Mouse (Mus musculus): ENCODE data around the gene Rnf38. TPM values are rescaled to one million over a fixed set of nuclear protein-coding genes. Genes with fewer than 3 reads are reported as not detected.

The Rnf38 gene
- polyA plus RNA-seq, 1 experiment: 293 TPM

DNA sequence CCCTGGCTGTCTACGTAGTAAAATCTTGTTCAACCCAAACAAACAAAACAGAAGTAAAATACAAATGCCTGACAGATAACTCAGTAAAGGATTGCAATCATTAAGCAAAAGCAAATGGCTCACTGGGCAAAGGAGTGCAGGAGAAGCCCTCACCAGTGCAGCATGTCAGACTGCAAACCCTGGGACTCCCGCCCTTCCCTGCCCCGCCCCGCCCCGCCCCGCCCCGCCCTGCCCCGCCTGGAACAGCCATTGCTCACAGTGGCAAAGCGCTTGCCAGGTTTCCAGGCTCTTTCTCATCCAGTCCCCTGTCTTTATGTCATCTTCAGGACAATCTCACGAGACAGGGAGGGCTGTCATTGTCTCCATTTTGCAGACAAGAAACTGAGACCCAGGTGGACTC lies 16.1 kb upstream of the Rnf38 start:
- DNase-seq (ENCODE audit: low read depth): peak; percentile 27
- no peak for TF ChIP-seq POLR2A (IDR thresholded peaks at IDR 0.05; ENCODE audit: borderline replicate concordance, extremely low read depth, insufficient read depth, insufficient read length, poor library complexity, severe bottlenecking)
- no peak for TF ChIP-seq CTCF (IDR thresholded peaks at IDR 0.05; ENCODE audit: borderline replicate concordance, extremely low read depth, insufficient read depth, insufficient read length)

GRCm38 (mm10) chr4:44247051-44247939 lies 13.7 kb upstream of the Rnf38 start:
- no peak for TF ChIP-seq POLR2A (IDR thresholded peaks at IDR 0.05; ENCODE audit: borderline replicate concordance, extremely low read depth, insufficient read depth, insufficient read length, poor library complexity, severe bottlenecking)
- TF ChIP-seq CTCF (IDR thresholded peaks at IDR 0.05; ENCODE audit: borderline replicate concordance, extremely low read depth, insufficient read depth, insufficient read length): no peak
- peak; percentile 96 for DNase-seq (ENCODE audit: low read depth)

GRCm38 (mm10) chr4:44246285-44246684 lies 12.7 kb upstream of the Rnf38 start:
- TF ChIP-seq POLR2A (IDR thresholded peaks at IDR 0.05; ENCODE audit: borderline replicate concordance, extremely low read depth, insufficient read depth, insufficient read length, poor library complexity, severe bottlenecking) (no peak), CTCF (IDR thresholded peaks at IDR 0.05; ENCODE audit: borderline replicate concordance, extremely low read depth, insufficient read depth, insufficient read length) (no peak)
- DNase-seq (ENCODE audit: low read depth): no peak

GRCm38 (mm10) chr4:44241638-44242037 lies 8.0 kb upstream of the Rnf38 start:
- no peak for TF ChIP-seq CTCF (IDR thresholded peaks at IDR 0.05; ENCODE audit: borderline replicate concordance, extremely low read depth, insufficient read depth, insufficient read length)
- TF ChIP-seq POLR2A (IDR thresholded peaks at IDR 0.05; ENCODE audit: borderline replicate concordance, extremely low read depth, insufficient read depth, insufficient read length, poor library complexity, severe bottlenecking): no peak
- DNase-seq (ENCODE audit: low read depth): no peak

- DNase-seq (ENCODE audit: low read depth): no peak
- TF ChIP-seq CTCF (IDR thresholded peaks at IDR 0.05; ENCODE audit: borderline replicate concordance, extremely low read depth, insufficient read depth, insufficient read length) (no peak), POLR2A (IDR thresholded peaks at IDR 0.05; ENCODE audit: borderline replicate concordance, extremely low read depth, insufficient read depth, insufficient read length, poor library complexity, severe bottlenecking) (no peak)
Measured at GRCm38 (mm10) chr4:44235946-44236345, 2.4 kb upstream of the Rnf38 start.

DNA sequence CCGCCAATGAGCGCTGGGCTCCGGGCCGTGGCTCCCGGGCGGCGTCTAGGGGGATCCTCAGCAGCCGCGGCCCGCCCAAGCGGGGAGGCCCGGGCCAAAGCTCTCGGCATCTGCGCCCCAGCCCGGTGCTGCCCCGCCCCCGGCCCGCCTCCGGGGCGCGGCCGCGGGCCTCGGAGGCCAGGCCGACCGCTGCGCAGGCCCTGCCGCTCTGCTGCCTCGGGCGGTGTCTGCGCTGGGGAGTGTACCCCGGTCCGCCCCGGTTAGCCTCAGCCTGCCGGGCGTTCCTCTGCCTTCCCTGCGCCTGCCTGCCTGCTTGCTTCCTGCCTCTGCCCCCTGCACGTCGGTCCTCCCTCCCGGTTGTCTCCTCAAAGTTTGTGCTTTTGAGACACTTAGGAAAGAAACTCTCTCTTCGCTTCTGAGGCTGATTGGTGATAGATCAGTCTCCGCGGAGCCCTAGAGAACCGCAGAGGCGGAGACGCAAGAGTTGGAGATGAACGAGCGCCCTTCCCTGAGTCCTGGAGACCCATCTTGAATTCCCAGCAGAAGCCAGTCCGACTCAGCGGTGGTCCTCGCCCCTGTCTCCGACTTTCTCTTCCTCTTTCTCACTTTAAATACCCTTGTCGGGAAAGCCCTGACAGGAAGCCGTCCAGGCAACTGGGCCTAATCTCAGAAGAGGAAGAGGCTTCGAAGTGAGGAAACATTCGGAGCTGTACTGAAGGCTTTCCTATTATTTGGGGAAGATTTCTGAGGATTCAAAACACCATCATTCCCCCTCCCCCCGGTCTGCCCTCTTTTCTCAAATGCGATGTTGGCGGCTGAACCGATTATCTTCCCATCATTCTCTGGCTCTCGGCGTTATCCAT lies 646 bp upstream of the Rnf38 start:
- DNase-seq (ENCODE audit: low read depth): peak; percentile 93
- TF ChIP-seq POLR2A (IDR thresholded peaks at IDR 0.05; ENCODE audit: borderline replicate concordance, extremely low read depth, insufficient read depth, insufficient read length, poor library complexity, severe bottlenecking) (peak; percentile 71), CTCF (IDR thresholded peaks at IDR 0.05; ENCODE audit: borderline replicate concordance, extremely low read depth, insufficient read depth, insufficient read length) (no peak)

DNA sequence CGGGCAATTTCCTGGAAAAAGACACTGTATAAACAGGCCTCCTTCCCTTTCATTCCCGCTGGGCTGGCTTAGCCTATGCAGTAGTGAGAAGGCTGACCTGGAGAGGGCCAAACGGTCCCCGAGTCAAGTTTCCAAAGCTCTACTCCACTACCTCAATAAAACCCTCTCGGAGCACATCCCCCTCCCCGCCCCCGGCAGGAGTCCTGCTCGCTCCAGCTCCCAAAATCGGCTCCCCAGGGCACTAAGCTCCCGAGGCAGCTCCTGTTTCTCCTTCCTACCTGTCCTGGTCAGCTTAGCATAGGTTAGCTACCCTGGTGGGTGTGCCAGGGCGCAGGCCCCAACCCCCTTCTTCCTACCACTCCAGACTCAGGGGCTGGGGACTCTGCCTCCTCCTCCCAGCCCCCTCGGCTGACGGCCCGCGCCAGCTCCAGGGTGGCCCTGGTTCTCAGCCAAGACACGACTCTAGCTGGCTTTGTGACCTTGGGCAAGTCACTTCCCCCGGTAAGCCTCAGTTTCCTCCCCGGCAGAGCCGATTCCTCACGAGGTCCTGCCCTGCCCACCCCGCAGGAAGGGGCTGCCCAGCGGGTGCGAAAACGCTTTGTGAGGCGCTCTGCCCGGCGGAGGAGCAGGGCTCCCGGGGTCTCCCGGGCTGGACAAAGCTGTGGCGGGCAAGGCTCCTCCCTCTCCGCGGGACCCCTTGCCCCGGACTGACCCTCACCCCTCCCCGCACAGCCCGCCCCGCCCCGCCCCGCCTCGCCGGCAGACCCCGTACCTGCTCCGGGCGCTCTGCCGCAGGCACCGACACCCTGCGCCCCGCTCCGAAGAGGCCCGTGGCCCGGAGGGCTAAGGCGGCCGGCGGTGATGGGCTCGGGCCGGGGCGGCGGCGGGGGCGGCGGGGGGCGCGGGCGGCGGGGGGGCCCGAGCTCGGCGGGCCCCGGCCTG lies 547 bp downstream of the Rnf38 start:
- no peak; the same call in 1 of the 2 replicates for TF ChIP-seq CTCF (IDR thresholded peaks at IDR 0.05; ENCODE audit: borderline replicate concordance, extremely low read depth, insufficient read depth, insufficient read length)
- no peak for TF ChIP-seq POLR2A (IDR thresholded peaks at IDR 0.05; ENCODE audit: borderline replicate concordance, extremely low read depth, insufficient read depth, insufficient read length, poor library complexity, severe bottlenecking)
- peak; percentile 60 for DNase-seq (ENCODE audit: low read depth)

DNA sequence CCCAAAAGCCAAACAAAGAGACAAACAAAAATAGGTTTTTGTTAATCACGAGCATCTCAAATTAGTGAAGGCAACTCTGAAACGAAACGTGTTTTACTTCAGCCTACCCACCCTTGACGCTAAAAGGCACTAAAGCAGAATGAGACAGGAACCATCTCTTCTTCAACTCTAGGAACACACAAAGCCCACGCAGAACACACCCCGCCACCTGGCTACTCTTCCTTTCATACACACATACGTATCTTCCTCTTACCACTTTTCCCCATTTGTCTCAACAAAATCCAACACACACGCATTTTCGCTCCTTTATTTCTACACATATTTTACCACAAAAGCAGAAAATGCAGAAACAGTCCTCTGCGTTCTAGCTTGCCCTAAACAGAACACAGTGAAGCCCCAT lies 8.5 kb downstream of the Rnf38 start:
- TF ChIP-seq POLR2A (IDR thresholded peaks at IDR 0.05; ENCODE audit: borderline replicate concordance, extremely low read depth, insufficient read depth, insufficient read length, poor library complexity, severe bottlenecking) (no peak), CTCF (IDR thresholded peaks at IDR 0.05; ENCODE audit: borderline replicate concordance, extremely low read depth, insufficient read depth, insufficient read length) (no peak)

DNA sequence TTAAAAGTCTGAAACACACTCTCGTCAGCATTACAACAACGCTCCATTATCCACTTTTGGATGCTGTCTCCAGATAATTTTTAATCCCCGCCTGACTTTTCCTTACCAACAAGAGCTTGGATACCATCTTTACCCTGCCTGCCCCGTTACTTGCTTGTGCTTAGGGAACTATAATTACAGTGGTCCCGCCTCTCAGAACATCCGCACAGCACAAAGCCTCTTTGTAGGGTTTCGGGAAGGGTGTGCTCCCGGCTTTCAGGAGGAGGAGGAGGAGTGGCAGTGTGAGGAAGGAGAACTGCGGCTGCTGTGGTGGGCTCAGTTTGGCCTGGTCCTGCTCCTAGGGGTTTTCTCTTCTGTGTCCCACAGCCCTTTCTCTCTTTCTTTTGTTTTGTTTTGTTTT lies 9.4 kb downstream of the Rnf38 start:
- TF ChIP-seq POLR2A (IDR thresholded peaks at IDR 0.05; ENCODE audit: borderline replicate concordance, extremely low read depth, insufficient read depth, insufficient read length, poor library complexity, severe bottlenecking) (no peak), CTCF (IDR thresholded peaks at IDR 0.05; ENCODE audit: borderline replicate concordance, extremely low read depth, insufficient read depth, insufficient read length) (no peak)
- peak; percentile 73 for DNase-seq (ENCODE audit: low read depth)

More for the DNA sequence above, 8.5 kb downstream of the Rnf38 start:
- DNase-seq (ENCODE audit: low read depth): no peak

DNA sequence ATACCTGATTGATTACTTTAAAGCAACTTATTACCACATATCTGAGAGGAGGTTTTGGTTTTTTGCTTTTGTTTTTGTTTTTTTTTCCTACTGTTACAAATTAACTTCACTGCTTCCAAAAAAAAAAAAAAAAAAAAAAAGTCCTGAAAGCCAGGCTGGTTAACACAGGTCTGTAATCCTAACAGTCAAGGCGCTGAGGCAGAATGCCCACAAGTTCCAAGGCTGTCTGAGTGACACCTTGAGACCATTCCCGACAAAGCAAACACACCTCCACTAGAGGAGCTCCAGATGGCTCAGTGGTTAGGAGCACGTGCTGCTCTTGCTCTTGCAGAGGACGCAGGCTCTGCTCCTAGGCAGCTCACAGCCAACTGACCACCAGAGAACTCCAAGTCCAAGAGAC lies 10.1 kb downstream of the Rnf38 start:
- no peak for DNase-seq (ENCODE audit: low read depth)
- TF ChIP-seq POLR2A (IDR thresholded peaks at IDR 0.05; ENCODE audit: borderline replicate concordance, extremely low read depth, insufficient read depth, insufficient read length, poor library complexity, severe bottlenecking): no peak
- TF ChIP-seq CTCF (IDR thresholded peaks at IDR 0.05; ENCODE audit: borderline replicate concordance, extremely low read depth, insufficient read depth, insufficient read length): no peak
